Mouse (Mus musculus) thymus, adult 2 months (tissue): ENCODE measurements at regions not wholly inside any gene's neighbourhood (a gene's known extent, or its start where the extent isn't known, plus 50 kb on each side); places are given as distances from the start of the nearest gene placed in this dataset.
"Not testable (repeated sequence)": the region's sequence is repeated elsewhere in the genome, so short reads cannot be mapped to it uniquely, and the experiment has no call there.

Source experiments
- CTCF ChIP-seq: fragments of 200-500 bp; IDR thresholded peaks from 2 replicates; pipeline ENCODE4 v1.5.1; 2012; ENCODE audit warnings: mild to moderate bottlenecking, control low read depth, low read length, moderate library complexity, borderline replicate concordance; ENCODE audit not compliant: control insufficient read depth, poor library complexity, insufficient read depth; ENCODE audit errors: extremely low read depth
- POLR2A ChIP-seq: fragments of 200-500 bp; IDR thresholded peaks from 2 replicates; pipeline ENCODE4 v1.6.1; 2012; ENCODE audit warnings: mild to moderate bottlenecking, low read length, control low read depth, moderate library complexity; ENCODE audit not compliant: control insufficient read depth, poor library complexity, insufficient read depth; ENCODE audit errors: extremely low read depth

GRCm38 (mm10) chr8:5442243-5442642, 337.1 kb upstream of the Slc10a2 start:
- TF ChIP-seq POLR2A, CTCF: not testable (repeated sequence)
